Mouse (Mus musculus) hindbrain, embryonic 14.5 days (tissue): ENCODE results near the gene Otud5. TPM values are rescaled to one million over a fixed set of nuclear protein-coding genes. Genes with fewer than 3 reads are reported as not detected.
A peak's percentile ranks its signal among the peaks of the same experiment; 100 is the strongest.
"Not testable (repeated sequence)": the region's sequence is repeated elsewhere in the genome, so short reads cannot be mapped to it uniquely, and the experiment has no call there.

ENCODE experiments used
- ATAC-seq: fragments of 200-750 bp; cut with Nextera tagmentation; 2 replicates; pipeline ENCODE4 v1.8.0; 2017; ENCODE audit warnings: moderate number of reproducible peaks, mild to moderate bottlenecking, moderate TSS enrichment, moderate library complexity; ENCODE audit not compliant: low FRiP score
- DNase-seq: peaks from one replicate; pipeline ENCODE4 v3.0.0-alpha.2; 2015; ENCODE audit warnings: low spot score
- H3K27ac ChIP-seq: fragments of 300-500 bp; sonication (generic); 2 replicates; pipeline ENCODE4 v1.5.1; 2014; ENCODE audit warnings: mild to moderate bottlenecking, moderate library complexity
- H3K27me3 ChIP-seq: fragments of 300-500 bp; sonication (generic); 2 replicates; pipeline ENCODE4 v1.6.1; 2014; ENCODE audit warnings: mild to moderate bottlenecking, low read length, mixed read lengths; ENCODE audit not compliant: control insufficient read depth, insufficient read depth
- H3K36me3 ChIP-seq: fragments of 300-500 bp; sonication (generic); replicated peaks from 2 replicates; pipeline ENCODE4 v1.6.1; 2014; ENCODE audit not compliant: control insufficient read depth, insufficient read depth
- H3K4me1 ChIP-seq: fragments of 300-500 bp; sonication (generic); replicated peaks from 2 replicates; pipeline ENCODE4 v1.6.1; 2014; ENCODE audit warnings: antibody characterized with exemption, low read length, mixed read lengths; ENCODE audit not compliant: control insufficient read depth, insufficient read depth
- H3K4me2 ChIP-seq: fragments of 300-500 bp; sonication (generic); replicated peaks from 2 replicates; pipeline ENCODE4 v1.6.1; 2014; ENCODE audit warnings: mild to moderate bottlenecking, moderate library complexity
- H3K4me3 ChIP-seq: fragments of 300-500 bp; sonication (generic); replicated peaks from 2 replicates; pipeline ENCODE4 v1.5.1; 2014; ENCODE audit warnings: mild to moderate bottlenecking, low read length
- H3K9ac ChIP-seq: fragments of 300-500 bp; sonication (generic); 2 replicates; pipeline ENCODE4 v1.6.1; 2014
- H3K9me3 ChIP-seq: fragments of 300-500 bp; sonication (generic); 2 replicates; pipeline ENCODE4 v1.6.1; 2016; ENCODE audit warnings: low read length; ENCODE audit not compliant: control insufficient read depth
- WGBS: fragments of 180-500 bp; shearing (Covaris S2); extraction: QIAGEN DNeasy Blood & Tissue Kit; methylation state at CpG from one replicate; pipeline ENCODE4 v1.1.7; 2014; 5-methylcytosine and 5-hydroxymethylcytosine counted together
- microRNA counts: library from miRNA; unstranded; fragments of <30 nt; microRNA quantifications from one replicate; lab custom pipeline; 2016
- microRNA-seq: library from miRNA; unstranded; fragments of <30 nt; microRNA quantifications from one replicate; pipeline ENCODE4, GENCODE M21; 2016
- polyA plus RNA-seq: library from polyadenylated mRNA; unstranded; fragments of >200 nt; fragmentation: Nextera tagmentation; extraction: Ambion mirVana; gene quantifications from 2 replicates; pipeline ENCODE4 v1.2.1, GENCODE M21; 2014

The Otud5 gene
- polyA plus RNA-seq, 1 experiment from 2014 or later, result 30.8 TPM

DNA sequence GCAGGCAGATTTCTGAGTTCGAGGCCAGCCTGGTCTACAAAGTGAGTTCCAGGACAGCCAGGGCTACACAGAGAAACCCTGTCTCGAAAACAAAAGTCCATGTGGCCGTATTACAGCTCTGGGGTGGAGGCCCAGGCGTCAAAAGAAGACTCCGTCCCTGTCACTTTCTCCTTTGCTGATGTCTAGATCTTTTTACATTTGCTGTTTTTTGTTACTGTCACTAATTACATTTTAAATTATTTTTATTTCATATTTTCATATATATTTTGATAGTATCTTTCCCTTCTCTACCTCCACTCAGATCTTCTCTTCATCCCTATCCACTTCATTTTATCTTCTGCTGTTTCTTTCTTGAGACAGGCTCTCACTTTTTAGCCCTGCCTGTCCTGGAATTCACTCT is 66.6 kb downstream of the Otud5 start, which contains the start of gene Gm10491:
Gm10491 (minus strand) TSS at position 101 of the 400 bp plus-strand sequence.
- WGBS, result 85% methylated on average over 5 of the region's 5 CpGs
- Histone ChIP-seq H3K9me3 (no peaks in the 10 kb centered on the region; the same call in 1 of the 2 replicates), H3K27me3 (no peaks in the 10 kb centered on the region), H3K9ac (no peak within 1 kb of the TSS), H3K4me2 (no peak within 1 kb of the TSS), H3K36me3 (peaks cover 4% of the 10 kb centered on the region), H3K4me1 (no peaks in the 10 kb centered on the region), H3K4me3 (no peak within 1 kb of the TSS), H3K27ac (no peak within 1 kb of the TSS)
- no peak for ATAC-seq
- DNase-seq, result no peak

DNA sequence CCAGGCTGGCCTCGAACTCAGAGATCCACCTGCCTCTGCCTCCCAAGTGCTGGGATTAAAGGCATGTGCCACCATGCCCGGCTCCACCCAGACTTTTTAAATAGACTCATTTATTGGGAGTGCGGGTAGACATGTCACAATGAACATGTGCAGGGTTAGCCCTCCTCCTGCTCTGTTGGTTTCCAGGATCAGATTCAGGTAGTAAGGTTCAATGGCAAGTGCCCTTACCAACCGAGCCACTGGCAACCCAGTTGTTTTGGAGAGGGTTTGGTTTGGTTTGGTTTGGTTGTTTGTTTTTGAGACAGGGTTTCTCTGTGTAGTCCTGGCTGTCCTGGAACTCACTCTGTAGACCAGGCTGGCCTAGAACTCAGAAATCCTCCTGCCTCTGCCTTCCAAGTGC is 68.1 kb downstream of the Otud5 start, which contains the start of gene Gm10490:
Gm10490 (plus strand) TSS at position 301 of the 400 bp plus-strand sequence.
- H3K4me1 ChIP-seq, H3K27me3 ChIP-seq, DNase-seq, H3K4me2 ChIP-seq, H3K27ac ChIP-seq, H3K4me3 ChIP-seq, H3K9me3 ChIP-seq, H3K9ac ChIP-seq, H3K36me3 ChIP-seq, ATAC-seq: not testable (repeated sequence)
- 93% methylated on average over 4 of the region's 4 CpGs for WGBS

DNA sequence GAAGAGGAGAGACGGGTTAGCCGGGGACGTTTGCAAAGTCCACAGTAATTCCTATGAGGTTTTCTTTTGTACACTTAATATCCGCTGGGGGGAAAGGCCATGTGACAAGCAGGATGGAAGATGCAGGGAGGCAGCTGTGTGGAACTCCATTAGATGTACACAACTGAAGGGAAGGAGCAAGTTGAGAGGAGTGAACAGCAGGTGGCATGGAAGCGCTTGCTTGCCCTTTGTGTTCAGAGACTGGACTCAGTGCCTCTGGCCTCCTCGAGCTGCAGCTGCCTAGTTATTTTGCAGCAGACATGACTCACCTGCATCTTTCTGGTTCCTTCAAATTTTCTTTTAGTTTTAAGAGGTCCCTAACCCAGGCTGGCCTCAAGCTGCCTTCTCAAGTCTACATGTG is 69.3 kb downstream of the Otud5 start:
- WGBS, result 50% methylated on average over 6 of the region's 6 CpGs

DNA sequence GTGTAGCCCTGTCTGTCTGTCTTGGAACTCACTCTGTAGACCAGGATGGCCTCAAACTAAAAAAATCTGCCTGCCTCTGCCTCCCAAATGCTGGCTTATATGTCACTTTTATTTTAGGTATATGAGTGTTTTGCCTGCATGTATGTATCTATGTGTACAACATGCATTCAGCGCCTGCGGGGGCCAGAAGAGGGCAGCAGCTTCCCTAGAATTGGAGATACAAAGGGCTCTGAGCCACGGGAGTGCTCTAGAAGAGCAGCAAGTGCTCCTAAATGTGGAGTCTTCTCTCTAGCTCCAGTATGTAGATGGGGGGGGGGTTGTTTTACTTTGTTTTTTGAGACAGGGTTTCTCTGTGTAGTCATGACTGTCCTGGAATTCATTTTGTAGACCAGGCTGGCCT is 74.5 kb downstream of the Otud5 start:
- H3K4me1 ChIP-seq, H3K27me3 ChIP-seq, DNase-seq, H3K27ac ChIP-seq, H3K4me3 ChIP-seq, H3K36me3 ChIP-seq, H3K9ac ChIP-seq, ATAC-seq, H3K9me3 ChIP-seq, H3K4me2 ChIP-seq: not testable (repeated sequence)
- WGBS, result 19% methylated on average over 3 of the region's 3 CpGs

More for the DNA sequence above, 69.3 kb downstream of the Otud5 start:
- Histone ChIP-seq H3K9ac (no peak overlapping the region), H3K4me2 (no peak overlapping the region), H3K27ac (no peak overlapping the region), H3K27me3 (no peaks in the 10 kb centered on the region), H3K4me3 (no peak overlapping the region), H3K36me3 (peaks cover 4% of the 10 kb centered on the region), H3K4me1 (no peaks in the 10 kb centered on the region), H3K9me3 (no peaks in the 10 kb centered on the region; the same call in 1 of the 2 replicates)
- no peak for ATAC-seq
- no peak for DNase-seq

DNA sequence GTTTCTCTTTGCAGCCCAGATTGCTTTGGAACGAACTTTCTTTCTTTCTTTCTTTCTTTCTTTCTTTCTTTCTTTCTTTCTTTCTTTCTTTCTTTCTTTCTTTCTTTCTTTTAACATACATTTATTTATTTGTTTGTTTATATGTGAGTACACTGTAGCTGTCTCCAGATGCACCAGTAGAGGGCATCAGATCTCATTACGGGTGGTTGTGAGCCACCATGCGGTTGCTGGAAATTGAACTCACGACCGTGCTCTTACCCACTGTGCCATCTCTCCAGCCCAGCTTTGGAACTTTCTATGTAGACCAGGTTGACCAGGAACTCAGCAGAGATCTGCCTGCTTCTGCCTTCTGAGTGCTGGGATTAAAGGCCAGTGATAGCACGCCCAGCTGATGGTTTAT is 76.8 kb downstream of the Otud5 start:
- not testable (repeated sequence) for H3K4me3 ChIP-seq, DNase-seq, H3K4me2 ChIP-seq, ATAC-seq, H3K27ac ChIP-seq, H3K27me3 ChIP-seq, H3K36me3 ChIP-seq, H3K9me3 ChIP-seq, H3K9ac ChIP-seq
- 0 out of 2 replicates have a peak, but pooled peaks cover 12% of the 10 kb centered on the region for H3K4me1 ChIP-seq
- 77% methylated on average over 6 of the region's 6 CpGs for WGBS

DNA sequence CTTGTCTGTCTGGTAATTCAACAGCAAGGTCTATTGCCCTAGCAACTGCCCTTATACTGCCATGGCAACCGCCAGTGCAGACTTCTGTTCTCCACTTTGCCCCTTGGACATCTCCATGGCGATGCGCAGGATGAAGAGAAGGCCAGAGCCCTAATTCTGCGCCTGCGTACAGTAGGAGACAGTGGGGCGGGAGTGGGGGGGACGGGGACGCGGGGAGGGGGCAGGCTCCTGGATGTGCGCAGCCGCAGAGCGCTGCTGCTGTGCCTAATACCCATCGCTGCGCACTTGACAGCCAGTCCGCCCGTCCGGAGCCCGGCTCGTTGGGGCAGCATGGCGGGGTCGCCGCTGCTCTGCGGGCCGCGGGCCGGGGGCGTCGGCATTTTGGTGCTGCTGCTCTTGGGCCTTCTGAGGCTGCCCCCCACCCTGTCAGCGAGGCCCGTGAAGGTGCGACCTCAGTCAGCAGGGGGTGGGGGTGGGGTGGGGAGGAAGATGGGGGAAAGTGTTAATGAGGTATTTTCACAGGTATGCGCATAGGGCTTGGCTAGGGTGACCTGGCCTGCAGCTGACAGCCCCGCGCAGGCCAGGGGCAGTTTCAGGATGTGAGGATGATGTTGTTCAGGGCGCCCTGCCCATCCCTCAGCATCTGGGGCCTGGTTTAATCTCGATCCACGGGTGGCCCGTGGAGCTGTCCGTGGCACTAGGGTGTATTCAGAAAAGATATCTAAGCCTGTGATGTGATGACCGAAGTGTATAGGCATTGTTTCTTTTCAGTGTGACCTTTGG is 78.6 kb downstream of the Otud5 start, which contains the start of gene Pcsk1n:
Pcsk1n (plus strand) TSS at position 222 of the 783 bp plus-strand sequence.
- peak within 1 kb of the TSS; percentile 51 for H3K4me3 ChIP-seq
- peak; percentile 91 for ATAC-seq
- H3K36me3 ChIP-seq, result peaks cover 18% of the 10 kb centered on the region
- H3K27me3 ChIP-seq, result no peaks in the 10 kb centered on the region
- H3K27ac ChIP-seq, result peak within 1 kb of the TSS; percentile 80
- 22% methylated on average over 34 of the region's 40 CpGs for WGBS
- peak within 1 kb of the TSS; percentile 76 for H3K9ac ChIP-seq
- DNase-seq, result peak; percentile 72
- H3K9me3 ChIP-seq, result no peaks in the 10 kb centered on the region
- peak within 1 kb of the TSS; percentile 68 for H3K4me2 ChIP-seq
- H3K4me1 ChIP-seq, result 0 out of 2 replicates have a peak, but pooled peaks cover 18% of the 10 kb centered on the region

DNA sequence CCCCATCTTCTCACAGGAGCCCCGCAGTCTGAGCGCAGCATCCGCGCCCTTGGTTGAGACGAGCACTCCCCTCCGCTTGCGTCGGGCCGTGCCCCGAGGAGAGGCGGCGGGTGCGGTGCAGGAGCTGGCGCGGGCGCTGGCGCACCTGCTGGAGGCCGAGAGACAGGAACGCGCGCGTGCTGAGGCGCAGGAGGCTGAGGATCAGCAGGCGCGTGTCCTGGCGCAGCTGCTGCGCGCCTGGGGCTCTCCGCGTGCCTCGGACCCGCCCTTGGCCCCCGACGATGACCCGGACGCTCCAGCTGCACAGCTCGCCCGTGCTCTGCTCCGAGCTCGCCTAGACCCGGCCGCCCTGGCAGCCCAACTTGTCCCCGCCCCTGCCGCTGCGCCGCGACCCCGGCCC is 80.9 kb downstream of the Otud5 start:
- Histone ChIP-seq H3K27ac (peak overlapping the region; percentile 43; the same call in 1 of the 2 replicates), H3K9me3 (no peaks in the 10 kb centered on the region), H3K4me2 (peak overlapping the region; percentile 68), H3K4me3 (peak overlapping the region; percentile 51), H3K4me1 (0 out of 2 replicates have a peak, but pooled peaks cover 18% of the 10 kb centered on the region), H3K27me3 (0 out of 2 replicates have a peak, but pooled peaks cover 11% of the 10 kb centered on the region), H3K9ac (peak overlapping the region; percentile 76), H3K36me3 (peaks cover 19% of the 10 kb centered on the region)
- DNase-seq (no peak), ATAC-seq (no peak)
- WGBS, result 16% methylated on average over 35 of the region's 48 CpGs

MicroRNA genes within 50 kb of the gene (microRNA counts, 519-probe panel; counts per million panel counts)
- 4,902 counts per million, percentile 52 among the panel's probes with 10 or more counts for microRNA mmu-miR-1198 (lab: Ali Mortazavi, UCI)

Small RNA genes lying within 50 kb of the gene (microRNA-seq; reads per million reads assigned to microRNA genes)
- gene Mir1198, result 41.8 reads per million, percentile 42 among the genes with 10 or more reads in this experiment

Other genes starting within 250 kb of the Otud5 start
- 26.6 and 28.0 TPM in 2 replicates for gene Ccdc22, start 235.8 kb upstream of the Otud5 start, polyA plus RNA-seq
- gene Cacna1f, start 234.3 kb upstream of the Otud5 start, polyA plus RNA-seq, result 0.21 TPM in 1 of 2 replicates, not detected in the other
- 106 and 109 TPM in 2 replicates for gene Syp, start 202.9 kb upstream of the Otud5 start, polyA plus RNA-seq
- 1.2 and 1.5 TPM in 2 replicates for gene Prickle3, start 184.1 kb upstream of the Otud5 start, polyA plus RNA-seq
- gene Plp2, start 170.0 kb upstream of the Otud5 start, polyA plus RNA-seq, result 21.2 and 23.5 TPM in 2 replicates
- gene Magix, start 160.1 kb upstream of the Otud5 start, polyA plus RNA-seq, result not detected in 2 replicates
- gene Gpkow, start 144.2 kb upstream of the Otud5 start, polyA plus RNA-seq, result 46.1 and 52.1 TPM in 2 replicates
- 20.6 and 21.9 TPM in 2 replicates for gene Wdr45, start 127.0 kb upstream of the Otud5 start, polyA plus RNA-seq
- 0.53 TPM in 1 of 2 replicates, not detected in the other for gene Gm45208, start 119.1 kb upstream of the Otud5 start, polyA plus RNA-seq
- 129 and 139 TPM in 2 replicates for gene Praf2, start 112.9 kb upstream of the Otud5 start, polyA plus RNA-seq
- 61.4 and 65.0 TPM in 2 replicates for gene Ccdc120, start 90.5 kb upstream of the Otud5 start, polyA plus RNA-seq
- gene Tfe3, start 78.8 kb upstream of the Otud5 start, polyA plus RNA-seq, result 18.6 and 20.9 TPM in 2 replicates
- 50.5 and 56.8 TPM in 2 replicates for gene Gripap1, start 51.6 kb upstream of the Otud5 start, polyA plus RNA-seq
- 4.1 and 5.0 TPM in 2 replicates for gene Kcnd1, start 19.1 kb upstream of the Otud5 start, polyA plus RNA-seq
- 21.3 and 22.6 TPM in 2 replicates for gene Pim2, start 36.9 kb downstream of the Otud5 start, polyA plus RNA-seq
- 23.9 and 28.1 TPM in 2 replicates for gene Slc35a2, start 42.7 kb downstream of the Otud5 start, polyA plus RNA-seq
- 178 and 180 TPM in 2 replicates for gene Pqbp1, start 57.9 kb downstream of the Otud5 start, polyA plus RNA-seq
- gene Timm17b, start 58.0 kb downstream of the Otud5 start, polyA plus RNA-seq, result 158 and 166 TPM in 2 replicates
- not detected in 2 replicates for gene Gm10491, start 66.5 kb downstream of the Otud5 start, polyA plus RNA-seq
- gene Gm10490, start 68.2 kb downstream of the Otud5 start, polyA plus RNA-seq, result not detected in 2 replicates
- 271 and 284 TPM in 2 replicates for gene Pcsk1n, start 78.5 kb downstream of the Otud5 start, polyA plus RNA-seq
- gene Eras, start 87.2 kb downstream of the Otud5 start, polyA plus RNA-seq, result not detected in 2 replicates
- gene Hdac6, start 106.5 kb downstream of the Otud5 start, polyA plus RNA-seq, result 59.7 and 64.4 TPM in 2 replicates
- not detected in 2 replicates for gene Gata1, start 136.7 kb downstream of the Otud5 start, polyA plus RNA-seq
- gene Glod5, start 177.1 kb downstream of the Otud5 start, polyA plus RNA-seq, result 0.33 and 0.92 TPM in 2 replicates
- 36.4 and 37.9 TPM in 2 replicates for gene Suv39h1, start 233.4 kb downstream of the Otud5 start, polyA plus RNA-seq
- gene Was, start 249.1 kb downstream of the Otud5 start, polyA plus RNA-seq, result 0.13 and 0.32 TPM in 2 replicates